In genomic region chr4:63238141-63238540, GRCm38 (mm10) we compare ENCODE assay signal across 13 mouse cellular contexts. TPM values are rescaled to one million over a fixed set of nuclear protein-coding genes. Genes with fewer than 3 reads are reported as not detected.
DNase-seq lines count a peak whose midpoint lies in the region; ATAC-seq and TF ChIP-seq lines count a peak whose summit lies in the region.
"Had no signal": no experiment of that assay in that cellular context is flagged by ENCODE, and none has a peak within 500 bp of the region (broad histone marks: within the 10 kb centered on the region; RNA-seq: fewer than 3 reads in every experiment).

No protein-coding gene starts in this region.

- no peaks in the 10 kb centered on the region for H3K9me3 ChIP-seq in heart, postnatal 0 days (replicated peaks; ENCODE audit: control insufficient read depth, low read length)
- H3K9me3 ChIP-seq in embryonic facial prominence, embryonic 13.5 days = no peaks in the 10 kb centered on the region; the same call in 1 of the 2 replicates
- no peaks in the 10 kb centered on the region for H3K9me3 ChIP-seq in limb, embryonic 10.5 days (replicated peaks)
- H3K9me3 ChIP-seq: hindbrain, embryonic 12.5 days had no signal

- intact Hi-C loops in heart, postnatal 10 days (cut with DNase I) = no loop called here

- no peak for TF ChIP-seq EP300 in heart, postnatal 0 days (IDR thresholded peaks at IDR 0.05; ENCODE audit: low read depth)

- no peak for TF ChIP-seq CTCF in heart, postnatal 0 days (IDR thresholded peaks at IDR 0.05; ENCODE audit: low read depth)
- TF ChIP-seq CTCF in Patski (IDR thresholded peaks at IDR 0.05) = no peak

- H3K4me3 ChIP-seq in heart, postnatal 0 days (ENCODE audit: low read depth, low read length) = no peak overlapping the region
- H3K4me3 ChIP-seq in embryonic facial prominence, embryonic 13.5 days = no peak overlapping the region
- no peak overlapping the region for H3K4me3 ChIP-seq in limb, embryonic 10.5 days
- H3K4me3 ChIP-seq: hindbrain, embryonic 12.5 days had no signal

- 0 out of 2 replicates have a peak, but pooled peaks cover 4% of the 10 kb centered on the region for H3K36me3 ChIP-seq in heart, postnatal 0 days (replicated peaks; ENCODE audit: control insufficient read depth, insufficient read depth, low read length)
- peaks cover 60% of the 10 kb centered on the region for H3K36me3 ChIP-seq in embryonic facial prominence, embryonic 13.5 days
- H3K36me3 ChIP-seq in limb, embryonic 10.5 days = peaks cover 58% of the 10 kb centered on the region
- H3K36me3 ChIP-seq: hindbrain, embryonic 12.5 days had no signal

- no peak for DNase-seq in heart, postnatal 0 days (ENCODE audit: low spot score)
- no peak for DNase-seq in heart, postnatal 10 days
- no peak for DNase-seq in Patski (ENCODE audit: low read depth, low spot score)
- DNase-seq in limb, embryonic 10.5 days (ENCODE audit: low spot score) = no peak
- no peak for DNase-seq in urinary bladder, postnatal 10 days (ENCODE audit: low spot score)
- DNase-seq: adrenal gland, adult 2 months; cerebellum, postnatal 14 days; layer of hippocampus, adult 9-11 months; right cerebral cortex, postnatal 14 days had no signal

- in situ Hi-C loops in Patski (cut with MboI; ENCODE audit: low pct_unique_long_range_greater_than_20kb) = no loop called here

- H3K4me1 ChIP-seq in heart, postnatal 0 days (ENCODE audit: control insufficient read depth, insufficient read depth) = peaks cover 27% of the 10 kb centered on the region
- H3K4me1 ChIP-seq in embryonic facial prominence, embryonic 13.5 days = peaks cover 42% of the 10 kb centered on the region
- H3K4me1 ChIP-seq in limb, embryonic 10.5 days = peaks cover 17% of the 10 kb centered on the region

- CTCF ChIA-PET in Patski (lab: Charles Lee) = no interaction called here

- peak; percentile 34 for ATAC-seq in heart, postnatal 0 days (ENCODE audit: insufficient read depth, low read depth)
- peak; percentile 29 for ATAC-seq in Patski
- ATAC-seq in embryonic facial prominence, embryonic 13.5 days (ENCODE audit: insufficient number of reproducible peaks, insufficient read depth, low FRiP score, low TSS enrichment, low read depth) = no peak
- ATAC-seq in frontal cortex, adult (ENCODE audit: low TSS enrichment) = no peak

- H3K27me3 ChIP-seq in heart, postnatal 0 days (ENCODE audit: control insufficient read depth, insufficient read depth, low read length) = no peaks in the 10 kb centered on the region
- H3K27me3 ChIP-seq in Patski = no peaks in the 10 kb centered on the region
- no peaks in the 10 kb centered on the region for H3K27me3 ChIP-seq in embryonic facial prominence, embryonic 13.5 days
- no peaks in the 10 kb centered on the region for H3K27me3 ChIP-seq in limb, embryonic 10.5 days (ENCODE audit: low read depth, poor library complexity, severe bottlenecking)
- H3K27me3 ChIP-seq: hindbrain, embryonic 12.5 days had no signal

- 17% methylated on average over 7 of the region's 7 CpGs for WGBS in heart, postnatal 0 days
- WGBS in embryonic facial prominence, embryonic 13.5 days = 13% methylated on average over 7 of the region's 7 CpGs
- WGBS in limb, embryonic 10.5 days = 63% methylated on average over 7 of the region's 7 CpGs

- H3K27ac ChIP-seq in heart, postnatal 0 days (ENCODE audit: low read depth) = no peak overlapping the region
- peak overlapping the region; percentile 57 for H3K27ac ChIP-seq in embryonic facial prominence, embryonic 13.5 days
- peak overlapping the region; percentile 54; the same call in 1 of the 2 replicates for H3K27ac ChIP-seq in limb, embryonic 10.5 days

- POLR2A ChIA-PET in Patski (lab: Charles Lee) = interaction anchor here (0.7 kb wide), 1 partner anchor 48 kb away, joined by 3 read pairs; no protein-coding TSS in a partner anchor

- H3K9ac ChIP-seq in heart, postnatal 0 days (replicated peaks; ENCODE audit: low read depth, low read length) = no peak overlapping the region
- H3K9ac ChIP-seq in embryonic facial prominence, embryonic 13.5 days = no peak overlapping the region
- H3K9ac ChIP-seq: hindbrain, embryonic 12.5 days had no signal

- H3K4me2 ChIP-seq in heart, postnatal 0 days (ENCODE audit: low read depth, low read length) = no peak overlapping the region
- no peak overlapping the region for H3K4me2 ChIP-seq in embryonic facial prominence, embryonic 13.5 days
- H3K4me2 ChIP-seq: hindbrain, embryonic 12.5 days; liver, embryonic 11.5 days had no signal

RNA-seq across cellular contexts. Expression of gene Col27a1, which starts 24.3 kb away (rescaled TPM):
- total RNA-seq in heart, postnatal 0 days (2014; rRNA removed; ENCODE audit: low replicate concordance) = 5.9 and 8.2 TPM in 2 replicates
- polyA plus RNA-seq in heart, postnatal 0 days (2015; fragmentation: Nextera tagmentation; extraction: Ambion mirVana) = 0.92 and 1.2 TPM in 2 replicates
- total RNA-seq in heart, postnatal 10 days (2021) = 1 to 10 TPM; 3.8 to 4.8 TPM
- polyA plus RNA-seq in Patski (2021) = 4.2 TPM
- 26.1 and 30.2 TPM in 2 replicates for polyA plus RNA-seq in embryonic facial prominence, embryonic 13.5 days (2015; fragmentation: Nextera tagmentation; extraction: Ambion mirVana)
- polyA plus RNA-seq in limb, embryonic 10.5 days (2016; fragmentation: Nextera tagmentation; extraction: Ambion mirVana) = 7.4 and 9.4 TPM in 2 replicates

Comparison
In these comparisons a context has a peak if more than half of its experiments do, and no peak if none do; other contexts are left out.
1. ATAC-seq: peak in heart, postnatal 0 days (single experiment) and Patski (single experiment); none in embryonic facial prominence, embryonic 13.5 days (single experiment) and frontal cortex, adult (single experiment).